Mouse (Mus musculus) ES-E14 (cell line): Measurements from ENCODE around the gene Fyn.

ENCODE experiments used
- HCFC1 ChIP-seq: IDR thresholded peaks from 2 replicates; pipeline ENCODE4 v1.6.1; 2012; ENCODE audit warnings: low read length, inconsistent platforms, borderline replicate concordance; ENCODE audit not compliant: insufficient read depth
- ZC3H11A ChIP-seq: IDR thresholded peaks from 2 replicates; pipeline ENCODE4 v1.6.1; 2012; ENCODE audit warnings: low read depth, mild to moderate bottlenecking, inconsistent platforms, low read length, borderline replicate concordance

DNA sequence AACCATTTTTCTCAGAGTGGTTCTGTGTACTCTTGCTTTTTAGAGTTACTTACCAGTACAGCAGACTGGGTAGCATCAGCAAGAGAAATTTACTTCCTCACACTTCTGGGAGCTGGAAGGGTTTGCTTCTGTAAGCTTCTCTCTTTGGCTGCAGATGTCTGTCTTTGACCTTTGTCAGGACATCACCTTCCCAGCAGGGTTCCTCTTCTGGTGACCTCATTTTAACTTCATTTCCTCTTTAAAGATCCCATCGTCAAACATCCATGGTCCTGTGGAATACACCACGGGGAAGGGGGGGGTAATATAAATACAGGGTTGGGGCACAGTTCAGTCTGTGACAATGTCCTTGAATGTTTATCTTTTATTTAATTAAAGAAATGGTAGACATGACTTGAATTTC, 74.5 kb downstream of the Fyn start:
- TF ChIP-seq HCFC1 = no peak
- TF ChIP-seq ZC3H11A = no peak
